Mouse (Mus musculus): ENCODE data around the gene Tnfsf18.

The Tnfsf18 gene

GRCm38 (mm10) chr1:161494343-161494742 lies at the start of gene Tnfsf18:
Gene Tnfsf18 (plus strand): TSS chr1:161494655.
- in situ Hi-C loops (cut with MboI; ENCODE audit: unreplicated experiment in 2 of 2): no loop called here

DNA sequence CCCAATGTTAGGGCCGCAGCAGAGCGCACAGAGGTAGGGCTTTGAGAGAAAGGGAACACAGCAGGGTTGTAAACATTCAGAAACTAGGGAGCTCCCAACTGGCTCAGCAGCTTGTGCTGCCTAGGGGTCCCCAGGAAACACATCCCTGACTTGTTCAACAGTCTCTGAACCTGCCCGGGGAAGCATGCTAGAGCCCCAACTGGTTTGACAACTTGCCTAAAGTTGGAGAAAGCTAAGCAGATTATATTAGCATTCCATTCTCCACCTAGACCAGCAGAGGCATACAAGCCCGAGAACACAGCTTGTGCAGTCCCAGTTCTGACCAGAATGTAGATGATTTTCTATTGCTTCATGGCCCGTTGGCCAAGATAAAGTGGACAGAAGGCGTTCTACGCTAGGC lies 49.6 kb upstream of the Tnfsf18 start:
- in situ Hi-C loops (cut with MboI; ENCODE audit: unreplicated experiment in 2 of 2): no loop called here

GRCm38 (mm10) chr1:161451683-161452245 lies 42.7 kb upstream of the Tnfsf18 start:
- in situ Hi-C loops (cut with MboI; ENCODE audit: unreplicated experiment in 2 of 2): no loop called here

DNA sequence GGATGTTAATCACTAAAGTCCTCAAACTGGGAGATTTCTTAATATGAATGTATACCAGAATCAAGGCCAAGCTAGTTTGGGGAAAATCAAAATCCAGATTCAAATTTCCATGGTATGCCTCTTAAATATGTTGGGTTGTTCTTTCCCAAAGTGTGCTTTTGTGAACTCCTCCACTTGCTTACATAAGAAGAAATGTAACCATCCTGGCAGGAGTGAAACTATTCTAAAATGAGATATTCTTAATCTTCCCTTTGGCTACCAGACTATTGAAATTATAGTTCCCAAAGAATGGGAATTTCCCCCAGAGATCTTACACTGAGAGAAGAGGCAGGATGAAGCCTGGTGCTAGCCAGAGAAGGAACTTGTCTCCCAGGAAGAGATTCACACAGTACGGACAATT lies 42.2 kb upstream of the Tnfsf18 start:
- in situ Hi-C loops (cut with MboI; ENCODE audit: unreplicated experiment in 2 of 2): no loop called here

GRCm38 (mm10) chr1:161463388-161464085 lies 30.9 kb upstream of the Tnfsf18 start:
- in situ Hi-C loops (cut with MboI; ENCODE audit: unreplicated experiment in 2 of 2): no loop called here

GRCm38 (mm10) chr1:161477221-161477620 lies 17.2 kb upstream of the Tnfsf18 start:
- in situ Hi-C loops (cut with MboI; ENCODE audit: unreplicated experiment in 2 of 2): no loop called here

- in situ Hi-C loops (cut with MboI; ENCODE audit: unreplicated experiment in 2 of 2): no loop called here
Measured at GRCm38 (mm10) chr1:161479854-161480253, 14.6 kb upstream of the Tnfsf18 start.

- in situ Hi-C loops (cut with MboI; ENCODE audit: unreplicated experiment in 2 of 2): no loop called here
Measured at GRCm38 (mm10) chr1:161482211-161482610, 12.2 kb upstream of the Tnfsf18 start.

GRCm38 (mm10) chr1:161487069-161487468 lies 7.4 kb upstream of the Tnfsf18 start:
- in situ Hi-C loops (cut with MboI; ENCODE audit: unreplicated experiment in 2 of 2): no loop called here

DNA sequence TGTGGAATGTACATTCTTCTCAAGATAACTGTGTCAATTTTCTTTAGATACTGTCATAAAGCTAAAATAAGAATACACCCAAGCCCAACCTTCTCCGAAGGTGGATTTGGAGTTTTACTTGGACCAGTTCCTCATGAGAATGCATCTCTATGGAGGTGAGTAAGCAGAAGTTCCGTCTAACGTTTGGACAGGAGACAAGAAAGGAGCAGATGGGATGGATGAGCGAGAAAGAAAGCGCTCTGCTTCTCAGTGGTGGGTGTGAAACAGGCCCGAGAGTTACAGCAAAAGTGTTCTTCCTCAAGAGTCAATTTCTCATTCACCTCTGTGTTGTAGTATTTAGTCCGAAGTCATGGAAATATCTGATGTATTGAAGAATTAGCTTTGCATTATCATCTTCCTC lies 2.7 kb upstream of the Tnfsf18 start:
- in situ Hi-C loops (cut with MboI; ENCODE audit: unreplicated experiment in 2 of 2): no loop called here

GRCm38 (mm10) chr1:161496866-161497645 lies 2.6 kb downstream of the Tnfsf18 start:
- in situ Hi-C loops (cut with MboI; ENCODE audit: unreplicated experiment in 2 of 2): no loop called here

DNA sequence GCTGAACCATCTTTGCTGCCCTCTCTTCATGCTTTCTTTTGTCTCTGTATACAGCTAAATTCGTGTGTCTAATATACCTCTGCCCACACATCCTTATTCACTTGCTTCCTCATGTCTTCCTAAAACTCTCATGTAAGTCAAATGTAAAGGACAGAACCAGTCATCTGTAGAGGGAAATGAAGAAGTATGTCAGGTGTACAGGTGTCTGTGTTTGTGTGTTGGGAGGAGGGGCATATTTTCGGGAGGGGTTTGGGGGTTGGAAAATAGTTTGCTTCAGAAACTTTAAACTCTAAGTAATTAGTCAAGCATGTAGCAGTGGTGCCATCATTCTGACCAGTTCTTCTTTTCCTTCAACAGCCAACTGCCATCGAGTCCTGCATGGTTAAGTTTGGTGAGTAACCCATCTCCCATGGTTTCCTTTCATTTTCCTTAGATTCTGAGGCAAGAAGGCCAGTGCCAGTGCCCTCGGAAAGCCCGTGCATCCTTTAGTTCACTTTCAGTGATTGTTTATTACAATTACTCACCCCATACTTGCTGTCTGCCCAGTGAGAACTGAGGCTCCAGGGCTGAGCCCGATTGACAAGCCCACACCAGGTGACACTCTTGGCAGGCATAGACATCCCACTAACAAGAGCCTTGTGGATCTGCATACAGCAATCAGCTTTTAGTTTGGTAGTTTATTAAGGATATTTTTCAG lies 5.8 kb downstream of the Tnfsf18 start:
- in situ Hi-C loops (cut with MboI; ENCODE audit: unreplicated experiment in 2 of 2): no loop called here

- in situ Hi-C loops (cut with MboI; ENCODE audit: unreplicated experiment in 2 of 2): no loop called here
Measured at GRCm38 (mm10) chr1:161500811-161501146, 6.3 kb downstream of the Tnfsf18 start.

DNA sequence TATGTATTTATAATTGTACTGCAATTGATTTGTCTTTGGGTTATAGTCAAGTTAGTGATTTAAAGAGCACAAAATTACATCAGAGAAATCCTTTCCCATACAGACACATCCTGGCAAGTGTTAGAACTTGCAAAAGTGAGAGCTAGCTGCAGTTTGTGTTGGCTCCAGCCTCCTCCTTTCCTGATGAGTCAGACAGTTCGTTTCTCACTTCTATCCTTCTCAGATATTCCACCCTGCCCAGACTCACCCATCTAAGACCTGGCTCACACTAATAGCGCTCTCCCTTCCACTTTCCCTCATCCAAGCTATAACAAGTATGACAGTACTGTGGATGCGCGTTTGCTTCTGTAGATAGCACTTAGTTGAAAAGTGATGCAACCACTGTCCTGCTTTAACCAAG lies 11.9 kb downstream of the Tnfsf18 start:
- in situ Hi-C loops (cut with MboI; ENCODE audit: unreplicated experiment in 2 of 2): no loop called here

- in situ Hi-C loops (cut with MboI; ENCODE audit: unreplicated experiment in 2 of 2): no loop called here
Measured at GRCm38 (mm10) chr1:161507623-161508047, 13.2 kb downstream of the Tnfsf18 start.

- in situ Hi-C loops (cut with MboI; ENCODE audit: unreplicated experiment in 2 of 2): no loop called here
Measured at GRCm38 (mm10) chr1:161517355-161517754, 22.9 kb downstream of the Tnfsf18 start.

DNA sequence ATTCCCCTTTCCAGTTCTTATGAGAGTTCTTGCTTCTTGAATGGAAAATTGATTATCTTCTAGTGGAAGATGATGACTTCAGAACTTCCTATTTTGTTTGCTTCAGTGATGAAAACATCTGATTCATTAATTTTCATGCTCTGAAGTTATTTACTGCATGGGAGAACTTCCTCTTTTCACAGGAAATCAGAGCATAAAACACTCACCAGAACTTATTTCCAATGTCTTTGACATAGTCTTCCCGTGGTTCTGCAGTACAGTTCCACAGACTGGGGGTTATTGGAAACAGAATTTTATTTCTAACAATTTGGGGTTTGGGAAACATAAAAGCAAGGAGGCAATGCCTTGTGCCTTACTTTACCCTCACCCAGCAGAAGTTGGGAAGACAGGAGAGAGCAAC lies 25.8 kb downstream of the Tnfsf18 start:
- in situ Hi-C loops (cut with MboI; ENCODE audit: unreplicated experiment in 2 of 2): no loop called here

DNA sequence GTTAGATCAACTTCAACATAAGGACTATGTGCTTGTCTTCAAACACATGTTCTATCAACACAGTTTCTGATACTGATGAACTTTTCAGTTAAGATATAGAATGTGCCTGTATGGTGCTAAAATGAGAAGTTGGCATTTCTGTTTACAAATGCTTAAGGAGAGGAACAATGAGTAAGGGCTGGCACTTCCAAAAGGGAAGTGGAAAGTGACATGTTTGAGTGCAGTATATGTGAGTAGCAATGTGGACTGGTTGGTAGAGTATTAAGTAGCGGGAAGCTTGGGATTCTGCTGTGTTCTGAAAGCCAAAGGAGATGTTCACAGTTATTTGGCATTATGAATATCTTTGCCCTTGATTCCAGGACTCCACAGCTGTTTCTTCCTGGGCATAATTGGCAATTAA lies 33.7 kb downstream of the Tnfsf18 start:
- in situ Hi-C loops (cut with MboI; ENCODE audit: unreplicated experiment in 2 of 2): no loop called here

- in situ Hi-C loops (cut with MboI; ENCODE audit: unreplicated experiment in 2 of 2): no loop called here
Measured at GRCm38 (mm10) chr1:161550596-161551095, 56.2 kb downstream of the Tnfsf18 start.

DNA sequence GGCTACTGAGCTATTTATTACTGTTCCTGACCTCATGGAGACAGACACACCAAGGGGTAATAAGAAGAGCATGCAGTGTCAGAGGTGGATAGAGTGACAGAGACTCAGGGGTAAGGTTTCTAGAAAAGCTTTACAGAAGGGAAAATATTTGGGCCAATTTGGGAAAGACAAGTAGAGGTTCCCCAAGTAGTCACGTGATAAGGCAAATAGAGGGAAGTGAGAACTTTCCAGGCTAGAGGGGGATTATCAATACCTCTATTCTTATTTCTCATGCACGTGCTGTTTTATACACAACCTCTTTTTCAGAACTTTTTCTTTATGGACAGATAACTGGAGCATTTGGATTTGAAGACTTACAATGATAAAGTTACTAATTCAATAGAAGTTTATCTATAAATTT lies 57.6 kb downstream of the Tnfsf18 start:
- in situ Hi-C loops (cut with MboI; ENCODE audit: unreplicated experiment in 2 of 2): no loop called here
